Mouse (Mus musculus) heart, adult 2 months (tissue): ENCODE measurements at regions not wholly inside any gene's neighbourhood (a gene's known extent, or its start where the extent isn't known, plus 50 kb on each side); places are given as distances from the start of the nearest gene placed in this dataset.

Experiments used
- DNase-seq, 2 experiments: peaks; one replicate each; pipeline ENCODE4 v3.0.0; 2021
- H3K27ac ChIP-seq: fragments of 200-600 bp; 2 replicates; pipeline ENCODE4 v1.8.1; 2022
- H3K27me3 ChIP-seq: fragments of 200-500 bp; 2 replicates; pipeline ENCODE4 v1.6.1; 2012; ENCODE audit warnings: mild to moderate bottlenecking, low read length, inconsistent platforms, mixed read lengths; ENCODE audit not compliant: control insufficient read depth, insufficient read depth
- H3K36me3 ChIP-seq: fragments of 200-500 bp; 2 replicates; pipeline ENCODE4 v1.6.1; 2012; ENCODE audit warnings: low read length, inconsistent platforms; ENCODE audit not compliant: control insufficient read depth, insufficient read depth
- H3K4me1 ChIP-seq: fragments of 200-500 bp; 2 replicates; pipeline ENCODE4 v1.6.1; 2011; ENCODE audit warnings: low read length; ENCODE audit not compliant: control insufficient read depth, insufficient read depth
- H3K4me3 ChIP-seq: fragments of 200-600 bp; 2 replicates; pipeline ENCODE4 v1.8.1; 2022
- H3K79me2 ChIP-seq: fragments of 200-500 bp; replicated peaks from 2 replicates; pipeline ENCODE4 v1.6.1; 2012; ENCODE audit warnings: mild to moderate bottlenecking, inconsistent platforms, low read length, moderate library complexity, mixed read lengths; ENCODE audit not compliant: control insufficient read depth, insufficient read depth
- H3K9ac ChIP-seq: fragments of 200-500 bp; 2 replicates; pipeline ENCODE4 v1.6.1; 2012; ENCODE audit warnings: low read depth, mild to moderate bottlenecking, control low read depth, inconsistent platforms, low read length, mixed read lengths
- CTCF ChIP-seq: fragments of 200-600 bp; IDR thresholded peaks from 2 replicates; pipeline ENCODE4 v1.8.1; 2022; ENCODE audit warnings: antibody characterized with exemption, mild to moderate bottlenecking, moderate library complexity
- EP300 ChIP-seq: fragments of 200-500 bp; IDR thresholded peaks from 2 replicates; pipeline ENCODE4 v1.6.1; 2011; ENCODE audit warnings: low read depth, low read length, control low read depth; ENCODE audit not compliant: insufficient read depth
- POLR2A ChIP-seq: fragments of 200-500 bp; IDR thresholded peaks from 2 replicates; pipeline ENCODE4 v1.6.1; 2011; ENCODE audit warnings: mild to moderate bottlenecking, low read depth, low read length, control low read depth; ENCODE audit not compliant: insufficient read depth
- WGBS: fragments of 180-500 bp; shearing (Covaris S2); methylation state at CpG from one replicate; pipeline ENCODE4 v1.1.7; 2018; 5-methylcytosine and 5-hydroxymethylcytosine counted together
- intact Hi-C: fragments of 180-260 bp; cut with DNase I; formaldehyde crosslinking; loops from one replicate; pipeline ENCODE4 v1.15.1; 2025

GRCm38 (mm10) chr10:68976443-68977025 lies 174.7 kb upstream of the Rhobtb1 start:
- Histone ChIP-seq H3K27me3 (no peaks in the 10 kb centered on the region), H3K79me2 (no peaks in the 10 kb centered on the region), H3K4me3 (no peak overlapping the region), H3K9ac (no peak overlapping the region), H3K27ac (no peak overlapping the region), H3K4me1 (no peaks in the 10 kb centered on the region), H3K36me3 (no peaks in the 10 kb centered on the region)
- DNase-seq, result no peak
- 77% methylated on average over 10 of the region's 10 CpGs for whole genome bisulfite sequencing
- intact Hi-C loops, result no loop called here
- TF ChIP-seq EP300 (no peak), POLR2A (no peak), CTCF (no peak)

- Histone ChIP-seq H3K4me3 (no peak overlapping the region), H3K9ac (no peak overlapping the region), H3K4me1 (no peaks in the 10 kb centered on the region), H3K79me2 (no peaks in the 10 kb centered on the region), H3K27me3 (no peaks in the 10 kb centered on the region), H3K27ac (no peak overlapping the region), H3K36me3 (no peaks in the 10 kb centered on the region)
- DNase-seq, result no peak
- intact Hi-C loops, result loop anchor here (2.0 kb wide), 1 partner anchor 75 kb away; no protein-coding TSS in a partner anchor
- TF ChIP-seq POLR2A (no peak), EP300 (no peak), CTCF (peak; percentile 79)
- 57% methylated on average over 4 of the region's 4 CpGs for WGBS
Observed at GRCm38 (mm10) chr10:68978115-68978514, 173.1 kb upstream of the Rhobtb1 start.

GRCm38 (mm10) chr10:68979949-68980348 lies 171.3 kb upstream of the Rhobtb1 start:
- no peak overlapping the region for H3K4me3 ChIP-seq
- DNase-seq, result peak; percentile 14 to 17
- no peak overlapping the region for H3K27ac ChIP-seq
- no peaks in the 10 kb centered on the region for H3K4me1 ChIP-seq
- WGBS, result 46% methylated on average over 7 of the region's 7 CpGs
- H3K9ac ChIP-seq, result no peak overlapping the region
- intact Hi-C loops, result loop anchor here (2.0 kb wide), 1 partner anchor 77 kb away; no protein-coding TSS in a partner anchor
- H3K79me2 ChIP-seq, result no peaks in the 10 kb centered on the region
- H3K36me3 ChIP-seq, result no peaks in the 10 kb centered on the region
- TF ChIP-seq EP300 (no peak), POLR2A (no peak), CTCF (no peak)
- no peaks in the 10 kb centered on the region for H3K27me3 ChIP-seq

- intact Hi-C loops, result no loop called here
- H3K9ac ChIP-seq, result no peak overlapping the region
- TF ChIP-seq EP300, result no peak
- no peak for TF ChIP-seq CTCF
- no peak for TF ChIP-seq POLR2A
- no peak overlapping the region for H3K27ac ChIP-seq
- H3K4me3 ChIP-seq, result no peak overlapping the region
- H3K36me3 ChIP-seq, result no peaks in the 10 kb centered on the region
- H3K79me2 ChIP-seq, result no peaks in the 10 kb centered on the region
- WGBS, result 72% methylated on average over 8 of the region's 8 CpGs
- H3K27me3 ChIP-seq, result no peaks in the 10 kb centered on the region
- no peaks in the 10 kb centered on the region for H3K4me1 ChIP-seq
- DNase-seq, result no peak
Observed at GRCm38 (mm10) chr10:68982288-68982687, 168.9 kb upstream of the Rhobtb1 start.

GRCm38 (mm10) chr10:68990584-68990983 lies 160.7 kb upstream of the Rhobtb1 start:
- Histone ChIP-seq H3K27ac (no peak overlapping the region), H3K36me3 (no peaks in the 10 kb centered on the region), H3K79me2 (no peaks in the 10 kb centered on the region), H3K27me3 (no peaks in the 10 kb centered on the region), H3K4me3 (no peak overlapping the region), H3K9ac (no peak overlapping the region), H3K4me1 (no peaks in the 10 kb centered on the region)
- WGBS, result 78% methylated on average over 6 of the region's 6 CpGs
- intact Hi-C loops, result no loop called here
- no peak for DNase-seq
- TF ChIP-seq EP300, result no peak
- TF ChIP-seq POLR2A, result no peak
- no peak for TF ChIP-seq CTCF

GRCm38 (mm10) chr10:68999610-69000009 lies 151.6 kb upstream of the Rhobtb1 start:
- no peaks in the 10 kb centered on the region for H3K27me3 ChIP-seq
- DNase-seq, result no peak
- no peaks in the 10 kb centered on the region for H3K36me3 ChIP-seq
- no peak overlapping the region for H3K9ac ChIP-seq
- no peaks in the 10 kb centered on the region for H3K79me2 ChIP-seq
- no peak overlapping the region for H3K27ac ChIP-seq
- WGBS, result 67% methylated on average over 6 of the region's 6 CpGs
- H3K4me1 ChIP-seq, result no peaks in the 10 kb centered on the region
- H3K4me3 ChIP-seq, result no peak overlapping the region
- no peak for TF ChIP-seq EP300
- no peak for TF ChIP-seq POLR2A
- TF ChIP-seq CTCF, result no peak
- intact Hi-C loops, result no loop called here
